Mouse (Mus musculus): ENCODE data around the gene Haus6. TPM values are rescaled to one million over a fixed set of nuclear protein-coding genes. Genes with fewer than 3 reads are reported as not detected.
A peak's percentile ranks its signal among the peaks of the same experiment; 100 is the strongest.
"Not testable (repeated sequence)": the region's sequence is repeated elsewhere in the genome, so short reads cannot be mapped to it uniquely, and the experiment has no call there.

The Haus6 gene
- total and polyA plus RNA-seq, 3 experiments: 23.4 to 35.9 (median 26.3) TPM

DNA sequence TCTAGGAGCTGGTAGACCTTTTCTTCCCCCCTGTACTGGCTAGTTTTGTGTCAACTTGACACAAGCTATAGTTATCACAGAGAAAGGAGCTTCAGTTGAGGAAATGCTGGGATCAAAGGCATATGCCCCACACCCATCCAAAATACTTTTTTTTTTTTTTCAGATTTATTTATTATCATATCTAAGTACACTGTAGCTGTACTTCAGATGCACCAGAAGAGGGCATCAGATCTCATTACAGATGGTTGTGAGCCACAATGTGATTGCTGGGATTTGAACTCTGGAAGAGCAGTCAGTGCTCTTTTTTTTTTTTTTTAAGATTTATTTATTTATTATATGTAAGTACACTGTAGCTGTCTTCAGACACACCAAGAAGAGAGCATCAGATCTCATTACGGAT lies 10.7 kb upstream of the Haus6 start:
- TF ChIP-seq SMC3 (IDR thresholded peaks at IDR 0.05; ENCODE audit: low read depth, low read length) (peak; percentile 12; the same call in 1 of the 2 replicates), CTCF (conservative IDR thresholded peaks at IDR 0.05 in 1 of 2, IDR thresholded peaks at IDR 0.05 in 1 of 2; ENCODE audit: low read depth in 2 of 2, low read length in 2 of 2) (peak in 1 of 2 experiments; percentile 27; a peak in 2 of 4 replicates)
- H3K4me3 ChIP-seq (replicated peaks in 1 of 3; ENCODE audit: low read depth in 2 of 3, low read length in 2 of 3, poor library complexity in 1 of 3); H3K27me3 ChIP-seq (replicated peaks); H3K9me3 ChIP-seq (replicated peaks; ENCODE audit: low read length); H3K36me3 ChIP-seq (replicated peaks in 1 of 2; ENCODE audit: control insufficient read depth in 1 of 2, insufficient read depth in 1 of 2, low read length in 1 of 2); H3K4me2 ChIP-seq (ENCODE audit: insufficient read depth, low read depth, poor library complexity, severe bottlenecking); H3K79me2 ChIP-seq (replicated peaks; ENCODE audit: control insufficient read depth, extremely low read depth, insufficient read depth, poor library complexity, severe bottlenecking); dilution Hi-C loops (cut with MboI; ENCODE audit: extremely low pct_ligation_motif_present, extremely low pct_unique_long_range_greater_than_20kb, low sequenced_read_pairs); H3K9ac ChIP-seq (ENCODE audit: insufficient read depth, low read depth); H3K27ac ChIP-seq (ENCODE audit: insufficient read depth, low read depth); DNase-seq (ENCODE audit: extremely low read depth); in situ Hi-C loops (cut with MboI; ENCODE audit: low pct_ligation_motif_present, low pct_unique_long_range_greater_than_20kb, low sequenced_read_pairs): not testable (repeated sequence)
- peaks cover 4 to 14% of the 10 kb centered on the region in 2 experiments; a peak in 3 of 4 replicates for H3K4me1 ChIP-seq (ENCODE audit: control insufficient read depth in 1 of 2, insufficient read depth in 2 of 2)

DNA sequence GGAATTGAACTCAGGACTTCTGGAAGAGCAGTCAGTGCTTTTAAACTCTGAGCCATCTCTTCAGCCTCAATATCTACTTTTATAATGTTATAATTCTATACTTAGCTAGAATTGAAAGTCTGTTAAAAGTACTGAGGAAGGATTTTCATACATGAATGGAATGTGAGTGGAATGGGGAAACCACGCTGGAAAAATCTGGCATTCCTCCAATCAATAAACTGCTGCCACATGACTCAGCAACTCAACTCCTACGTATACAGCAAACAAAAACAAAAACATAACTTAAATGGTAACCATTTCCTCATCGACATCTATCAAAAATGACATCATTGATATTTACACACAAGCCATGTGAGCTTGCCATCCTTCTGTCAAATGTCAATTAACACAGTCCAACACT lies 10.3 kb upstream of the Haus6 start:
- peaks cover 4 to 14% of the 10 kb centered on the region in 2 experiments; a peak in 3 of 4 replicates for H3K4me1 ChIP-seq (ENCODE audit: control insufficient read depth in 1 of 2, insufficient read depth in 2 of 2)
- no peak for TF ChIP-seq TCF12 (IDR thresholded peaks at IDR 0.05; ENCODE audit: low read depth, low read length)
- no peak for DNase-seq (ENCODE audit: extremely low read depth)
- H3K79me2 ChIP-seq (replicated peaks; ENCODE audit: control insufficient read depth, extremely low read depth, insufficient read depth, poor library complexity, severe bottlenecking): no peaks in the 10 kb centered on the region
- H3K36me3 ChIP-seq (replicated peaks in 1 of 2; ENCODE audit: control insufficient read depth in 1 of 2, insufficient read depth in 1 of 2, low read length in 1 of 2): no peaks in the 10 kb centered on the region
- dilution Hi-C loops (cut with MboI; ENCODE audit: extremely low pct_ligation_motif_present, extremely low pct_unique_long_range_greater_than_20kb, low sequenced_read_pairs): no loop called here
- in situ Hi-C loops (cut with MboI; ENCODE audit: low pct_ligation_motif_present, low pct_unique_long_range_greater_than_20kb, low sequenced_read_pairs): no loop called here
- no peak overlapping the region for H3K9ac ChIP-seq (ENCODE audit: insufficient read depth, low read depth)
- no peaks in the 10 kb centered on the region for H3K27me3 ChIP-seq (replicated peaks)
- H3K27ac ChIP-seq (ENCODE audit: insufficient read depth, low read depth): no peak overlapping the region
- H3K4me2 ChIP-seq (ENCODE audit: insufficient read depth, low read depth, poor library complexity, severe bottlenecking): no peak overlapping the region
- no peak overlapping the region for H3K4me3 ChIP-seq (replicated peaks in 1 of 3; ENCODE audit: low read depth in 2 of 3, low read length in 2 of 3, poor library complexity in 1 of 3)
- H3K9me3 ChIP-seq (replicated peaks; ENCODE audit: low read length): no peaks in the 10 kb centered on the region

DNA sequence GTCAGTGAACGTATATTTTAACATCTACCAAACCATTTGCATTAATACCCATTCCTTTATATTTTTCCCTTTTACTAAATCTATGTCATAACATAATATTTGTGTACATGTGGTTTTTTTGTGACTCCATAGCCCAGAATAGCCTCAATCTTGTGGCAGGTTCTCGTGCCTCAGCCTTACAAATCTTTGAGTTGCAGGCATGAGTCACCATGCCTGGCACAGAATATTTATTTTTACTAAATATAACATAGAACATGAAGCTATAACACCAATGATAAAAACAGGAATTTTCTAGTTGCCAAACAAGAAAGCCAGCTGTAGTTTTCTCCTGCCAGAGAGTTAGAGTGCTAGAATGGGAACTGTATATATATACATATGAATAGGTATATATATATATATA lies 8.7 kb upstream of the Haus6 start:
- in situ Hi-C loops (cut with MboI; ENCODE audit: low pct_ligation_motif_present, low pct_unique_long_range_greater_than_20kb, low sequenced_read_pairs): no loop called here

More for the DNA sequence above, 8.7 kb upstream of the Haus6 start:
- Histone ChIP-seq H3K9ac (ENCODE audit: insufficient read depth, low read depth) (no peak overlapping the region), H3K4me1 (ENCODE audit: control insufficient read depth in 1 of 2, insufficient read depth in 2 of 2) (peaks cover 0 to 5% of the 10 kb centered on the region in 2 experiments; a peak in 1 of 4 replicates), H3K79me2 (replicated peaks; ENCODE audit: control insufficient read depth, extremely low read depth, insufficient read depth, poor library complexity, severe bottlenecking) (no peaks in the 10 kb centered on the region), H3K4me3 (replicated peaks in 1 of 3; ENCODE audit: low read depth in 2 of 3, low read length in 2 of 3, poor library complexity in 1 of 3) (no peak overlapping the region), H3K27me3 (replicated peaks) (no peaks in the 10 kb centered on the region), H3K36me3 (replicated peaks in 1 of 2; ENCODE audit: control insufficient read depth in 1 of 2, insufficient read depth in 1 of 2, low read length in 1 of 2) (no peaks in the 10 kb centered on the region), H3K27ac (ENCODE audit: insufficient read depth, low read depth) (no peak overlapping the region), H3K4me2 (ENCODE audit: insufficient read depth, low read depth, poor library complexity, severe bottlenecking) (no peak overlapping the region), H3K9me3 (replicated peaks; ENCODE audit: low read length) (no peaks in the 10 kb centered on the region)
- no peak for TF ChIP-seq EP300 (IDR thresholded peaks at IDR 0.05; ENCODE audit: low read length)
- TF ChIP-seq MEF2A (IDR thresholded peaks at IDR 0.05; ENCODE audit: borderline replicate concordance, low read depth, low read length): no peak
- no peak for TF ChIP-seq MAFK (IDR thresholded peaks at IDR 0.05; ENCODE audit: insufficient replicate concordance, low read length)
- no peak for TF ChIP-seq HCFC1 (IDR thresholded peaks at IDR 0.05; ENCODE audit: low read depth, low read length)
- no peak for TF ChIP-seq ZMIZ1 (IDR thresholded peaks at IDR 0.05; ENCODE audit: low read depth, low read length)
- no peak for TF ChIP-seq ETS1 (conservative IDR thresholded peaks at IDR 0.05; ENCODE audit: low read depth, low read length)
- no peak for TF ChIP-seq TBP (conservative IDR thresholded peaks at IDR 0.05; ENCODE audit: low read depth, low read length)
- no peak for TF ChIP-seq PAX5 (IDR thresholded peaks at IDR 0.05; ENCODE audit: low read length)
- TF ChIP-seq MXI1 (IDR thresholded peaks at IDR 0.05; ENCODE audit: low read depth, low read length): no peak
- TF ChIP-seq RAD21 (IDR thresholded peaks at IDR 0.05; ENCODE audit: low read depth, low read length): no peak
- TF ChIP-seq KAT2A (IDR thresholded peaks at IDR 0.05; ENCODE audit: insufficient replicate concordance, low read length): no peak
- no peak for TF ChIP-seq E2F4 (IDR thresholded peaks at IDR 0.05; ENCODE audit: insufficient replicate concordance, low read depth, low read length)
- no peak for TF ChIP-seq RCOR1 (conservative IDR thresholded peaks at IDR 0.05; ENCODE audit: low read depth, low read length)
- TF ChIP-seq TCF12 (IDR thresholded peaks at IDR 0.05; ENCODE audit: low read depth, low read length): no peak
- dilution Hi-C loops (cut with MboI; ENCODE audit: extremely low pct_ligation_motif_present, extremely low pct_unique_long_range_greater_than_20kb, low sequenced_read_pairs): no loop called here
- DNase-seq (ENCODE audit: extremely low read depth): no peak

All from CH12.LX (cell line).